Mouse (Mus musculus) midbrain, embryonic 11.5 days (tissue): ENCODE measurements at regions not wholly inside any gene's neighbourhood (a gene's known extent, or its start where the extent isn't known, plus 50 kb on each side); places are given as distances from the start of the nearest gene placed in this dataset.
A peak's percentile ranks its signal among the peaks of the same experiment; 100 is the strongest.

Experiments
- ATAC-seq: fragments of 200-750 bp; cut with Nextera tagmentation; 2 replicates; pipeline ENCODE4 v1.8.0; 2017; ENCODE audit warnings: moderate TSS enrichment, moderate library complexity; ENCODE audit not compliant: low FRiP score
- DNase-seq: peaks from one replicate; pipeline ENCODE4 v3.0.0; 2015; ENCODE audit warnings: low spot score; ENCODE audit errors: missing footprints
- H3K27ac ChIP-seq: fragments of 300-500 bp; sonication (generic); 2 replicates; pipeline ENCODE4 v1.5.1; 2014; ENCODE audit warnings: low read depth, low read length
- H3K27me3 ChIP-seq: fragments of 300-500 bp; sonication (generic); 2 replicates; pipeline ENCODE4 v1.6.1; 2014; ENCODE audit warnings: mild to moderate bottlenecking, low read length, moderate library complexity, mixed read lengths; ENCODE audit not compliant: control insufficient read depth, insufficient read depth
- H3K36me3 ChIP-seq: fragments of 300-500 bp; sonication (generic); 2 replicates; pipeline ENCODE4 v1.6.1; 2014; ENCODE audit warnings: mild to moderate bottlenecking, low read length, moderate library complexity, mixed read lengths; ENCODE audit not compliant: control insufficient read depth, insufficient read depth
- H3K4me1 ChIP-seq: fragments of 300-500 bp; sonication (generic); 2 replicates; pipeline ENCODE4 v1.6.1; 2014; ENCODE audit warnings: low read length; ENCODE audit not compliant: control insufficient read depth, insufficient read depth
- H3K4me2 ChIP-seq: fragments of 300-500 bp; sonication (generic); 2 replicates; pipeline ENCODE4 v1.6.1; 2014; ENCODE audit warnings: mild to moderate bottlenecking, moderate library complexity
- H3K4me3 ChIP-seq: fragments of 300-500 bp; sonication (generic); 2 replicates; pipeline ENCODE4 v1.5.1; 2014; ENCODE audit warnings: low read depth, low read length
- H3K9ac ChIP-seq: fragments of 300-500 bp; sonication (generic); 2 replicates; pipeline ENCODE4 v1.6.1; 2014; ENCODE audit warnings: low read length
- H3K9me3 ChIP-seq: fragments of 300-500 bp; sonication (generic); 2 replicates; pipeline ENCODE4 v1.6.1; 2016; ENCODE audit warnings: low read length; ENCODE audit not compliant: control insufficient read depth
- WGBS: fragments of 180-500 bp; shearing (Covaris S2); extraction: QIAGEN DNeasy Blood & Tissue Kit; methylation state at CpG from one replicate; pipeline ENCODE4 v1.1.7; 2014; 5-methylcytosine and 5-hydroxymethylcytosine counted together

DNA sequence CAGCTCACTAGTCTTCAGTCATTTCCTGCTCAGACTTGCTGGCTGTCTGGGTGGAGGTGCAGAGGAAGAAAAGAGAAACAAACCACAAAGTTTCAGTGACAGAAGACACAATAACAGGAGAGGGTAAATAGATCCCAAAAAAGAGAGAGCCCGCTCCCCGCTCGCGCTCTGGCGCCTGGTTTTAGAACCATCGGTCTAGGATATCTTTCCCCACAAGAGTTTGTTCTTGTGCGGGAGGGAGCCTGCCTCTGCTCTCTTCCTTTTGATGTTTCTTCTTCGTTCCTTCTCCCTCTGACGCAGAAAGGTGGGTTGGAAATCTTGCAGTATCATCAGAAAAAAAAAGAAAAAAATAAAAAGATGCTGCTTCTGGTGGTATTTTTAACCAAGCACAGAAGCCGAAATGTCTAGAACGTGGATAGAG is 71.3 kb upstream of the Zfp217 start:
- Histone ChIP-seq H3K9ac (peak overlapping the region; percentile 66), H3K27me3 (no peaks in the 10 kb centered on the region), H3K9me3 (no peaks in the 10 kb centered on the region), H3K36me3 (no peaks in the 10 kb centered on the region), H3K27ac (peak overlapping the region; percentile 92), H3K4me1 (peaks cover 50% of the 10 kb centered on the region), H3K4me2 (peak overlapping the region; percentile 60), H3K4me3 (peak overlapping the region; percentile 28)
- DNase-seq = peak; percentile 93
- peak; percentile 2; the same call in 1 of the 2 replicates for ATAC-seq
- 4% methylated on average over 11 of the region's 11 CpGs for WGBS

- ATAC-seq = peak; percentile 78
- no peaks in the 10 kb centered on the region for H3K27me3 ChIP-seq
- peak overlapping the region; percentile 66 for H3K9ac ChIP-seq
- 9% methylated on average over 22 of the region's 22 CpGs for WGBS
- peak; percentile 96 for DNase-seq
- no peaks in the 10 kb centered on the region for H3K36me3 ChIP-seq
- peaks cover 50% of the 10 kb centered on the region for H3K4me1 ChIP-seq
- H3K4me3 ChIP-seq = peak overlapping the region; percentile 28; the same call in 1 of the 2 replicates
- H3K4me2 ChIP-seq = peak overlapping the region; percentile 60
- H3K9me3 ChIP-seq = no peaks in the 10 kb centered on the region
- peak overlapping the region; percentile 92 for H3K27ac ChIP-seq
Observed at GRCm38 (mm10) chr2:170218230-170219044, 70.5 kb upstream of the Zfp217 start.

GRCm38 (mm10) chr2:170216311-170216710 is 68.4 kb upstream of the Zfp217 start:
- WGBS = 82% methylated on average over 7 of the region's 7 CpGs
- Histone ChIP-seq H3K9ac (no peak overlapping the region), H3K9me3 (no peaks in the 10 kb centered on the region), H3K27me3 (no peaks in the 10 kb centered on the region), H3K4me2 (no peak overlapping the region), H3K36me3 (no peaks in the 10 kb centered on the region), H3K4me1 (peaks cover 31% of the 10 kb centered on the region), H3K27ac (no peak overlapping the region), H3K4me3 (no peak overlapping the region)
- DNase-seq (no peak), ATAC-seq (no peak)

GRCm38 (mm10) chr2:170209121-170209520 is 61.2 kb upstream of the Zfp217 start:
- H3K4me1 ChIP-seq = peaks cover 10% of the 10 kb centered on the region

DNA sequence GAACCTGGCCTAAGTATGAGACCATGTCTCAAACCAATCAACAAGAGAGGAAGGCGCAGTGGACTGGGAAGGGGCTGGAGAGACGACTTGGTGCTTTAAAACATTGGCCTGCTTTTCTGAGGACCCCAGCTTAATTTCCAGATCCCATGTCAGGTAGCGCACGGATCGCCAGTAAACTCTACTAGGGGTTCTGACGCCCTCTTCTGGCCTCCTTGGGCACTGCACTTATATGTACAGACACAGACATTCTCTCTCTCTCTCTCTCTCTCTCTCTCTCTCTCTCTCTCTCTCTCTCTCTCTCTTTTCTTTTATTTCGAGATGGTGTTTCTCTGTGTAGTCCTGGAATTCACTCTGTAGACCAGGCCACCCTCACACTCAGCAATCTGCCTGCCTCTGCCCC is 60.0 kb upstream of the Zfp217 start:
- Histone ChIP-seq H3K27me3 (no peaks in the 10 kb centered on the region; the same call in 1 of the 2 replicates), H3K4me2 (no peak overlapping the region), H3K9ac (no peak overlapping the region), H3K9me3 (no peaks in the 10 kb centered on the region), H3K4me1 (peaks cover 10% of the 10 kb centered on the region), H3K36me3 (no peaks in the 10 kb centered on the region), H3K27ac (no peak overlapping the region), H3K4me3 (no peak overlapping the region)
- no peak for DNase-seq
- 82% methylated on average over 7 of the region's 7 CpGs for WGBS
- ATAC-seq = no peak

More at GRCm38 (mm10) chr2:170209121-170209520, 61.2 kb upstream of the Zfp217 start:
- ATAC-seq (no peak), DNase-seq (no peak)
- no peaks in the 10 kb centered on the region for H3K36me3 ChIP-seq
- no peak overlapping the region for H3K4me3 ChIP-seq
- H3K27me3 ChIP-seq = no peaks in the 10 kb centered on the region; the same call in 1 of the 2 replicates
- H3K27ac ChIP-seq = no peak overlapping the region
- 85% methylated on average over 12 of the region's 12 CpGs for WGBS
- no peak overlapping the region for H3K4me2 ChIP-seq
- no peaks in the 10 kb centered on the region for H3K9me3 ChIP-seq
- no peak overlapping the region for H3K9ac ChIP-seq

GRCm38 (mm10) chr2:170207395-170207794 is 59.5 kb upstream of the Zfp217 start:
- 94% methylated on average over 6 of the region's 6 CpGs for WGBS

DNA sequence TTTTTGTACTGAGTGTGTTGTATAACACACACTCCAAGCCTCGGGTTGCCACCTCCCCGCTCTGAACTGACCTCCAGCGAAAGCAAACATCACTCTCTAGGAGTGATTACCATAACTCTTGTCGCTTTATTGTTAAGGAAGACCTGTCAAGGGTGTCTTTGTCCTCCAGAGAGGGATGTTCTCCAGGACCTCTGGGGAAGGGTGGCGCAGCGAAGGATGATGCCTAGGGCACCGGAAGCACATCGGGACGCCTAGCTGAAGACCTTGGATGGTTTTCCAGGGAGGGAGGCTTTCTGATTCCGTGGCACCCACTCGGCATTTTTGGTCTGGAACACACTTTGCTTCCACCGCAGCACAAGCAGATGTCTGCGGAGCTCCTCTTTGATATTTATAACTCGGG is 59.0 kb upstream of the Zfp217 start:
- no peaks in the 10 kb centered on the region for H3K9me3 ChIP-seq
- H3K4me1 ChIP-seq = peaks cover 10% of the 10 kb centered on the region
- no peaks in the 10 kb centered on the region; the same call in 1 of the 2 replicates for H3K27me3 ChIP-seq
- H3K36me3 ChIP-seq = no peaks in the 10 kb centered on the region
- H3K9ac ChIP-seq = no peak overlapping the region
- H3K4me3 ChIP-seq = no peak overlapping the region
- DNase-seq = no peak
- no peak overlapping the region for H3K4me2 ChIP-seq
- WGBS = 60% methylated on average over 14 of the region's 14 CpGs
- ATAC-seq = 0 out of 2 replicates have a peak, but pooled peaks have one; percentile 15
- H3K27ac ChIP-seq = no peak overlapping the region

More at GRCm38 (mm10) chr2:170207395-170207794, 59.5 kb upstream of the Zfp217 start:
- Histone ChIP-seq H3K27ac (no peak overlapping the region), H3K9ac (no peak overlapping the region), H3K4me2 (no peak overlapping the region), H3K36me3 (no peaks in the 10 kb centered on the region), H3K4me1 (peaks cover 10% of the 10 kb centered on the region), H3K9me3 (no peaks in the 10 kb centered on the region), H3K27me3 (no peaks in the 10 kb centered on the region; the same call in 1 of the 2 replicates), H3K4me3 (no peak overlapping the region)
- DNase-seq = no peak
- no peak for ATAC-seq

DNA sequence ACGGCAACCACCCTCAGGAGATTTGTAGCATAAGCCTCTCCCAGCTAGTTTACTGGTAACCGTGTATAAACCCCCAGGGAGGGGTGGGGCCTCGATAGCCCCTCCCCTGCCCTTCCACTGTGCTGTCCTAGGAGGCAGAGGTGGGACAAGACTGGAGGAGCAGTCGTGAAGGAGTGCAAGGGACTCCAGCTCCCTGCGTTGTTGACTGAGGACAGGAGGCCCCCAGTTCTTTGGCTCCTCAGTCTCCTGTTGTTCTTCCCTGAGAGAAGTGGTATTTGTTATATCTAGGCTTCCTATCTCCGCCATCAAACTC is 58.5 kb upstream of the Zfp217 start:
- ATAC-seq = peak; percentile 64; the same call in 1 of the 2 replicates
- WGBS = 8% methylated on average over 6 of the region's 6 CpGs
- no peak overlapping the region for H3K27ac ChIP-seq

More for the DNA sequence above, 58.5 kb upstream of the Zfp217 start:
- Histone ChIP-seq H3K4me2 (no peak overlapping the region), H3K4me1 (peaks cover 10% of the 10 kb centered on the region), H3K9ac (no peak overlapping the region), H3K9me3 (no peaks in the 10 kb centered on the region), H3K4me3 (no peak overlapping the region), H3K27me3 (no peaks in the 10 kb centered on the region; the same call in 1 of the 2 replicates), H3K36me3 (no peaks in the 10 kb centered on the region)
- peak; percentile 89 for DNase-seq
